Mouse (Mus musculus): ENCODE measurements around the gene Gm11042.
A peak's percentile ranks its signal among the peaks of the same experiment; 100 is the strongest.

The Gm11042 gene

GRCm38 (mm10) chr12:74284685-74285054 is 31.5 kb downstream of the Gm11042 start:
- DNase-seq (ENCODE audit: extremely low spot score, low spot score): no peak

GRCm38 (mm10) chr12:74284020-74284684 is 32.0 kb downstream of the Gm11042 start:
- DNase-seq (ENCODE audit: extremely low spot score, low spot score): peak; percentile 90

GRCm38 (mm10) chr12:74282846-74283245 is 33.3 kb downstream of the Gm11042 start:
- DNase-seq (ENCODE audit: extremely low spot score, low spot score): no peak

GRCm38 (mm10) chr12:74281403-74281802 is 34.8 kb downstream of the Gm11042 start:
- DNase-seq (ENCODE audit: extremely low spot score, low spot score): no peak

GRCm38 (mm10) chr12:74277265-74277664 is 38.9 kb downstream of the Gm11042 start:
- DNase-seq (ENCODE audit: extremely low spot score, low spot score): no peak

GRCm38 (mm10) chr12:74272545-74272944 is 43.6 kb downstream of the Gm11042 start:
- DNase-seq (ENCODE audit: extremely low spot score, low spot score): no peak

- no peak for DNase-seq (ENCODE audit: extremely low spot score, low spot score)
Measured at GRCm38 (mm10) chr12:74268644-74269285, 47.4 kb downstream of the Gm11042 start.

GRCm38 (mm10) chr12:74267049-74267448 is 49.1 kb downstream of the Gm11042 start:
- DNase-seq (ENCODE audit: extremely low spot score, low spot score): no peak
